Mouse (Mus musculus) kidney, adult 2 months (tissue): Measurements from ENCODE around the gene Fam135a.

Experiments used
- CTCF ChIP-seq: fragments of 200-500 bp; conservative IDR thresholded peaks from 2 replicates; pipeline ENCODE4 v1.5.1; 2011; ENCODE audit warnings: low read depth, mild to moderate bottlenecking, control low read depth, low read length, moderate library complexity, mixed read lengths; ENCODE audit not compliant: insufficient read depth, insufficient read length
- POLR2A ChIP-seq: fragments of 200-500 bp; IDR thresholded peaks from one replicate; pipeline ENCODE4 v1.6.1; 2011; ENCODE audit warnings: low read depth, low read length, control low read depth

- TF ChIP-seq CTCF (no peak), POLR2A (no peak)
These were observed 24.5 kb upstream of the Fam135a start for GRCm38 (mm10) chr1:24124610-24125009.
